Mouse (Mus musculus) thymus, postnatal 36 days (tissue): ENCODE results near the gene Lcp1.
"Not testable (repeated sequence)": the region's sequence is repeated elsewhere in the genome, so short reads cannot be mapped to it uniquely, and the experiment has no call there.

Source experiments
- DNase-seq, 2 experiments: peaks; one replicate each; pipeline ENCODE4 v3.0.0; 2022; ENCODE audit warnings: mixed read lengths in 2 of 2

Lcp1 gene

GRCm38 (mm10) chr14:75130501-75131318 lies at the start of gene Lcp1, which contains the start of gene Lrrc63:
Gene Lcp1, plus strand, starts transcription at chr14:75131101.
Gene Lrrc63, minus strand, starts transcription at chr14:75130881.
- DNase-seq, result peak; percentile 63

GRCm38 (mm10) chr14:75102956-75103355 lies 27.9 kb upstream of the Lcp1 start:
- DNase-seq, result peak in 1 of 2 experiments; percentile 16

- no peak for DNase-seq
Measured at GRCm38 (mm10) chr14:75121658-75122057, 9.2 kb upstream of the Lcp1 start.

GRCm38 (mm10) chr14:75131324-75131935 lies 529 bp downstream of the Lcp1 start:
- no peak for DNase-seq

- DNase-seq, result peak; percentile 27 to 37
Measured at GRCm38 (mm10) chr14:75136119-75136966, 5.4 kb downstream of the Lcp1 start.

- DNase-seq, result no peak
Measured at GRCm38 (mm10) chr14:75138503-75138902, 7.6 kb downstream of the Lcp1 start.

GRCm38 (mm10) chr14:75139225-75139624 lies 8.3 kb downstream of the Lcp1 start:
- no peak for DNase-seq

- DNase-seq, result not testable (repeated sequence)
Measured at GRCm38 (mm10) chr14:75147706-75148105, 16.8 kb downstream of the Lcp1 start.

- DNase-seq, result no peak
Measured at GRCm38 (mm10) chr14:75148229-75148628, 17.3 kb downstream of the Lcp1 start.

GRCm38 (mm10) chr14:75150653-75151052 lies 19.8 kb downstream of the Lcp1 start:
- DNase-seq, result no peak

- no peak for DNase-seq
Measured at GRCm38 (mm10) chr14:75151146-75151545, 20.2 kb downstream of the Lcp1 start.

- DNase-seq, result no peak
Measured at GRCm38 (mm10) chr14:75154481-75154880, 23.6 kb downstream of the Lcp1 start.

- no peak for DNase-seq
Measured at GRCm38 (mm10) chr14:75159375-75159774, 28.5 kb downstream of the Lcp1 start.

GRCm38 (mm10) chr14:75163866-75164265 lies 33.0 kb downstream of the Lcp1 start:
- DNase-seq, result no peak

GRCm38 (mm10) chr14:75164345-75164744 lies 33.4 kb downstream of the Lcp1 start:
- DNase-seq, result no peak

GRCm38 (mm10) chr14:75165574-75166131 lies 34.8 kb downstream of the Lcp1 start:
- DNase-seq, result no peak

GRCm38 (mm10) chr14:75168501-75168900 lies 37.6 kb downstream of the Lcp1 start:
- DNase-seq, result no peak

- DNase-seq, result no peak
Measured at GRCm38 (mm10) chr14:75170546-75170945, 39.6 kb downstream of the Lcp1 start.

GRCm38 (mm10) chr14:75174296-75174695 lies 43.4 kb downstream of the Lcp1 start:
- no peak for DNase-seq

GRCm38 (mm10) chr14:75174731-75175555 lies 44.0 kb downstream of the Lcp1 start:
- peak; percentile 48 to 58 for DNase-seq

GRCm38 (mm10) chr14:75175781-75176180 lies 44.9 kb downstream of the Lcp1 start:
- DNase-seq, result peak; percentile 19 to 23
